Mouse (Mus musculus): ENCODE data around the gene Rab31. TPM values are rescaled to one million over a fixed set of nuclear protein-coding genes. Genes with fewer than 3 reads are reported as not detected.
A peak's percentile ranks its signal among the peaks of the same experiment; 100 is the strongest.

Gene Rab31
- 23.1 and 23.5 TPM in 2 replicates for polyA plus RNA-seq (2015; fragmentation: Nextera tagmentation; extraction: Ambion mirVana)

DNA sequence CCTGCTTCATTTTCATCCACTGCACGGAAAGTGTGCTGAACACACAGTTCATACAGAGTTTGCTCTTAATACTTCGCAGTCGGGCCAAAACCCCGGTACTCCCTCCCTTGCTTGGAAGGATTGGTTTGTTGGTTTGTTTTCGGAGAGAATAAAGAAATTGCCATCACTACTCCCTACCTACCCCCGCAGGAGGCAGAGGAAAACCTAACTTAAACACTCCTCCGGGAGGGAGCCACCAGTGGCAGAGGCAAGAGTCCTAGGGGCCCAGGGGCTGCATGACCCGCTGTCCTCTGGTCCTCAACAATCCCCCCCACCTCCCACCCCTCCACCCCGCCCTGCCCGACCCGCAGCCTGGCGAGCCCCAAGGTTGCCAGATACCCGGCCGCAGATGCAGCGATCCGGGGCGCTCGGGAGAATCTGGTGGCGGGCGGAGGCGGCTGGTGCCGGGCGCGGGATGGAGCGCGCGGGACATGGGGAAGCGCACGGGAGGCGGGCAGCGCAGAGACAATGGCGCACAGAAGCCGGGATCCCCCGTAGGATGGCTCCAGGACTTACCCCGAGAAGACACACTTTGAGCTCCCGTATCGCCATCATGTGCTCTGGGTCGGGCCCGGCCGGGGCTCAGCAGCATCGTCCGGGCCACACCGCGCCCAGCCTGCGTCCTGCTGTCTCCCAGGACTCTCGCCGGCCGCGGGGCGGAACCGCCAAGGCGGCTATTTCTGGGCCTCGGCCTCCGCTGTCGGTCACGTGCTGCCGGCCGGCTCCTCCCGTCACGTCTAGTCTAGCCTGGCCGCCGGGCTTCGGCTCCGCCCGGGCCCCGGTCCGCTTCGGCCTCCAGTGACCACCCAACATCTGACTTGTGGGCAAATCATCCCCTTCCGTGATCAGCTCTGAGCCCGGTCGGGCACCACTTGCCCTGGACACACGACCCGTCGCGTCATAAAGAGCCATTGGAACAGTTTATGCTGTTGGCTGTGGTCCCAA lies at the start of gene Rab31:
TSS of gene Rab31 (minus strand) at position 802 of the 984 bp plus-strand sequence.
- Histone ChIP-seq H3K27me3 (ENCODE audit: control insufficient read depth, insufficient read depth, low read length) (no peaks in the 10 kb centered on the region), H3K27ac (replicated peaks) (peak within 1 kb of the TSS; percentile 78)

DNA sequence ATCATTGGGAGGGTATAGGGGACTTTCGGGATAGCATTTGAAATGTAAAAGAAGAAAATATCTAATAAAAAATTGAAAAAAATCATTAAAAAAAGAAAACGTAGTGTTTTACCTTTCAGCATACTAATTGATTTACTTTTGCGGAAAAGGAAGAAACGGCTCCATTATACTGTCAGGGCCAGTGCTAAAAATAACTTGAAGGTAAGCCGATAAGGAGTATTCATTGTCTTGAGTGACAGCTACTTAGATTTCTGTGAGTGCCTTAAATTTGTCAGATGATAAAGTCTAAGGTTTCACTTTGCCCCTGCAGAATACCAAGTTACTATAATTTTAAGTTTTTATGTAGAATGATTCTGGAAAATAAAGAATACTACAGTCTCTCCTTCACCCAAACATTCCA lies 47.6 kb upstream of the Rab31 start:
- H3K36me3 ChIP-seq (ENCODE audit: control insufficient read depth, insufficient read depth, low read length): peaks cover 23% of the 10 kb centered on the region

More for the DNA sequence above, at the start of gene Rab31:
- peak within 1 kb of the TSS; percentile 95 for H3K4me2 ChIP-seq (replicated peaks; ENCODE audit: low read depth)
- under 1% methylated on average over 75 of the region's 75 CpGs for WGBS
- ATAC-seq (ENCODE audit: low FRiP score, low TSS enrichment) (peak; percentile 85), DNase-seq (ENCODE audit: low spot score) (peak; percentile 84)
- peak within 1 kb of the TSS; percentile 80 for H3K9ac ChIP-seq (ENCODE audit: low read length)
- H3K9me3 ChIP-seq (ENCODE audit: control insufficient read depth, low read length): no peaks in the 10 kb centered on the region
- H3K36me3 ChIP-seq (ENCODE audit: control insufficient read depth, insufficient read depth, low read length): no peaks in the 10 kb centered on the region
- peak within 1 kb of the TSS; percentile 77 for H3K4me3 ChIP-seq (ENCODE audit: low read depth, low read length)
- H3K4me1 ChIP-seq (replicated peaks; ENCODE audit: control insufficient read depth, insufficient read depth): no peaks in the 10 kb centered on the region
- TF ChIP-seq EP300 (optimal IDR thresholded peaks at IDR 0.05) (no peak), CTCF (IDR thresholded peaks at IDR 0.05; ENCODE audit: low read depth) (no peak)

DNA sequence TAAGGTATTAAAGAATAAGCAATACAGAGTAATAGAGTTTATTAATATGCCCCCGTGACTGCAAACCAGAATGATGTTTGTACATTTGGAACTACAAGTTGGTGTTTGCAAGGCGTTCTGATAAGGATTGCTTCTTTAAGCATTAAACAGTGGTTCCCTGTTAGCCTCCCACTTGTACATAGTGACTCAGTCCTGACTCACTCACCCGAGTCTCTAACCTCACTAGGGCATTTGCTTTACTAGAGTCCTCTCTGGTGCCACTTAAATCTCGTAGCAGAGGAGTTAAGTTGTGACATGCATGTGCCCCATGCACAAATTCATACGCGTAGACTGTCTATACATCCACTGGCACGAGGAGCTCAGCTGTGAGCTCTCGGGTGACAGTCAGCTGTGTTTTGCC lies 41.2 kb upstream of the Rab31 start:
- TF ChIP-seq EP300 (optimal IDR thresholded peaks at IDR 0.05) (no peak), CTCF (IDR thresholded peaks at IDR 0.05; ENCODE audit: low read depth) (no peak)
- Histone ChIP-seq H3K27me3 (ENCODE audit: control insufficient read depth, insufficient read depth, low read length) (no peaks in the 10 kb centered on the region), H3K4me1 (replicated peaks; ENCODE audit: control insufficient read depth, insufficient read depth) (no peaks in the 10 kb centered on the region), H3K4me3 (ENCODE audit: low read depth, low read length) (no peak overlapping the region), H3K4me2 (replicated peaks; ENCODE audit: low read depth) (no peak overlapping the region), H3K9me3 (ENCODE audit: control insufficient read depth, low read length) (no peaks in the 10 kb centered on the region), H3K27ac (replicated peaks) (no peak overlapping the region), H3K36me3 (ENCODE audit: control insufficient read depth, insufficient read depth, low read length) (peaks cover 16% of the 10 kb centered on the region; the same call in 1 of the 2 replicates), H3K9ac (ENCODE audit: low read length) (no peak overlapping the region)
- ATAC-seq (ENCODE audit: low FRiP score, low TSS enrichment) (peak; percentile 90), DNase-seq (ENCODE audit: low spot score) (peak; percentile 44)
- WGBS: 63% methylated on average over 8 of the region's 8 CpGs

More for the DNA sequence above, 47.6 kb upstream of the Rab31 start:
- WGBS: 64% methylated on average over 5 of the region's 5 CpGs
- DNase-seq (ENCODE audit: low spot score): no peak
- no peaks in the 10 kb centered on the region for H3K27me3 ChIP-seq (ENCODE audit: control insufficient read depth, insufficient read depth, low read length)
- no peak for TF ChIP-seq EP300 (optimal IDR thresholded peaks at IDR 0.05)
- no peak for TF ChIP-seq CTCF (IDR thresholded peaks at IDR 0.05; ENCODE audit: low read depth)
- no peaks in the 10 kb centered on the region for H3K4me1 ChIP-seq (replicated peaks; ENCODE audit: control insufficient read depth, insufficient read depth)
- no peak for ATAC-seq (ENCODE audit: low FRiP score, low TSS enrichment)
- no peaks in the 10 kb centered on the region for H3K9me3 ChIP-seq (ENCODE audit: control insufficient read depth, low read length)
- no peak overlapping the region for H3K9ac ChIP-seq (ENCODE audit: low read length)
- no peak overlapping the region for H3K4me2 ChIP-seq (replicated peaks; ENCODE audit: low read depth)
- no peak overlapping the region for H3K4me3 ChIP-seq (ENCODE audit: low read depth, low read length)
- no peak overlapping the region for H3K27ac ChIP-seq (replicated peaks)

DNA sequence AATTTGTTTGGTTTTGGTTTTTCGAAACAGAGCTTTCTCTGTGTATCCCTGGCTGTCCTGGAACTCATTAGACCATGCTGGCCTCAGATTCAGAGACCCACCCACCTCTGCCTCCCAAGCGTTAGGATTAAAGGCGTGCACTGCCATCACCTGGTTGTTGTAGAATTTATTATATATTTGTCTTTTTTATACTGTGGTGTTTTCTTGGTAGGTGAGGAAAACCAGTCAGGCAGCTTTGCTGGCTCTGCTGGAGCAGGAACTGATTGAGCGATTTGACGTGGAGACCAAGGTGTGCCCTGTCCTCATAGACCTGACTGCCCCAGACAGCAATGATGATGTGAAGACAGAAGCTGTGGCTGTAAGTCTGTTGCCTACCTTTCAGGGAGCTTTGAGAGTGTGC lies 38.5 kb upstream of the Rab31 start:
- TF ChIP-seq EP300 (optimal IDR thresholded peaks at IDR 0.05) (no peak), CTCF (IDR thresholded peaks at IDR 0.05; ENCODE audit: low read depth) (peak; percentile 60)
- peak overlapping the region; percentile 30; the same call in 1 of the 2 replicates for H3K27ac ChIP-seq (replicated peaks)
- no peak overlapping the region for H3K4me3 ChIP-seq (ENCODE audit: low read depth, low read length)
- peak; percentile 79 for DNase-seq (ENCODE audit: low spot score)
- no peaks in the 10 kb centered on the region for H3K27me3 ChIP-seq (ENCODE audit: control insufficient read depth, insufficient read depth, low read length)
- no peaks in the 10 kb centered on the region for H3K4me1 ChIP-seq (replicated peaks; ENCODE audit: control insufficient read depth, insufficient read depth)
- H3K4me2 ChIP-seq (replicated peaks; ENCODE audit: low read depth): no peak overlapping the region
- H3K36me3 ChIP-seq (ENCODE audit: control insufficient read depth, insufficient read depth, low read length): peaks cover 12% of the 10 kb centered on the region; the same call in 1 of the 2 replicates
- H3K9me3 ChIP-seq (ENCODE audit: control insufficient read depth, low read length): no peaks in the 10 kb centered on the region
- ATAC-seq (ENCODE audit: low FRiP score, low TSS enrichment): peak; percentile 88
- no peak overlapping the region for H3K9ac ChIP-seq (ENCODE audit: low read length)
- WGBS: 52% methylated on average over 5 of the region's 5 CpGs

DNA sequence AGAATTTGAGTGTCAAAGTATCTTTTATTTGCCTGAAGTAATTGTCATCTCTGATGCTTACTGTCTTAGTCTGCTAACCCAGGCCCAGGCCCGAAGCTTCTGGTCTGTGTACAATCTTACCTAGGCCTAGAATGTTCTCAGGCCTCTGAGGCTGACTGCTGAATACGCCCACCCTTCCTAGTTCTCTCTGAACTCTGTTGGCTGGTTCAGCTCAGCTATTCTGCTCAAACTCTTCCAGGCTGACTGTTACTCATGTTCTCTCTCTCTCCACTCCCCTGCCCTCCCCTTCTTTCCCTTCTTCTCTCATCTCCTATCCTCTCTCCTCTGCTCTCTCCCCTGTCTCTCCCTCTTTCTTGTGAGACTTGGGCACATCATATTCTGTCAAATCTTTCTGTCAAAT lies 33.9 kb upstream of the Rab31 start:
- no peak overlapping the region for H3K4me2 ChIP-seq (replicated peaks; ENCODE audit: low read depth)
- H3K36me3 ChIP-seq (ENCODE audit: control insufficient read depth, insufficient read depth, low read length): peaks cover 6% of the 10 kb centered on the region; the same call in 1 of the 2 replicates
- 77% methylated on average over 2 of the region's 2 CpGs for WGBS
- no peaks in the 10 kb centered on the region for H3K27me3 ChIP-seq (ENCODE audit: control insufficient read depth, insufficient read depth, low read length)
- DNase-seq (ENCODE audit: low spot score) (no peak), ATAC-seq (ENCODE audit: low FRiP score, low TSS enrichment) (no peak)
- H3K4me3 ChIP-seq (ENCODE audit: low read depth, low read length): no peak overlapping the region
- no peaks in the 10 kb centered on the region for H3K9me3 ChIP-seq (ENCODE audit: control insufficient read depth, low read length)
- TF ChIP-seq EP300 (optimal IDR thresholded peaks at IDR 0.05) (no peak), CTCF (IDR thresholded peaks at IDR 0.05; ENCODE audit: low read depth) (no peak)
- H3K27ac ChIP-seq (replicated peaks): no peak overlapping the region
- no peaks in the 10 kb centered on the region for H3K4me1 ChIP-seq (replicated peaks; ENCODE audit: control insufficient read depth, insufficient read depth)
- H3K9ac ChIP-seq (ENCODE audit: low read length): no peak overlapping the region

DNA sequence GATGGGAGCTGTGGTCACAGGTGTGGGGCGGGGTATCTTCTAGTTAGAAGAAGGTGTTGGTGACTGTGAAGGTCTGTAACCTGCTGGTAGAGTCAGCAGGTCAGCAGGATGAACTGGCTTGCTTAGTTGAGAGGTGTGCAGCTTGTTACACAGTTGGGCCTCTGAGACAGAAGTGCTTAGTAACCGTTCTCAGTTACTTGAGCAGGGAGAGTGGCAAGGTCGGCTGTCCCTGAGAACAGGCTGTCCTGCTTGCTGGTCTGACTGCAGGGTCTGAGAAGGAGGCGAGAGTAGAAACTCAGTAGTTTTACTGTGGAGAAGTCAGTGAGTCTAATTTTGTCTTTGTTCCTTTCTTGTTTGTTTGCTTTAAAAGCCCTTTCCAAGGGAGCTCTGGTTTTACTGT lies 33.4 kb upstream of the Rab31 start:
- ATAC-seq (ENCODE audit: low FRiP score, low TSS enrichment): no peak
- no peaks in the 10 kb centered on the region for H3K4me1 ChIP-seq (replicated peaks; ENCODE audit: control insufficient read depth, insufficient read depth)
- no peak overlapping the region for H3K27ac ChIP-seq (replicated peaks)
- H3K27me3 ChIP-seq (ENCODE audit: control insufficient read depth, insufficient read depth, low read length): no peaks in the 10 kb centered on the region
- no peak overlapping the region for H3K9ac ChIP-seq (ENCODE audit: low read length)
- no peak for TF ChIP-seq EP300 (optimal IDR thresholded peaks at IDR 0.05)
- TF ChIP-seq CTCF (IDR thresholded peaks at IDR 0.05; ENCODE audit: low read depth): no peak
- WGBS: 62% methylated on average over 4 of the region's 4 CpGs
- H3K36me3 ChIP-seq (ENCODE audit: control insufficient read depth, insufficient read depth, low read length): peaks cover 6% of the 10 kb centered on the region; the same call in 1 of the 2 replicates
- no peaks in the 10 kb centered on the region for H3K9me3 ChIP-seq (ENCODE audit: control insufficient read depth, low read length)
- no peak overlapping the region for H3K4me3 ChIP-seq (ENCODE audit: low read depth, low read length)
- H3K4me2 ChIP-seq (replicated peaks; ENCODE audit: low read depth): no peak overlapping the region
- DNase-seq (ENCODE audit: low spot score): no peak

Measured in stomach, postnatal 0 days (tissue).